Mouse (Mus musculus): ENCODE results near the gene Tra2a. TPM values are rescaled to one million over a fixed set of nuclear protein-coding genes. Genes with fewer than 3 reads are reported as not detected.

Gene Tra2a
- 55.4 and 78.8 TPM in 2 replicates for total RNA-seq (2012; rRNA removed)
- 120 and 142 TPM in 2 replicates for total RNA-seq (2014; rRNA removed)
- polyA plus RNA-seq (2012; ENCODE audit: insufficient read length, low read depth): 95.1 and 103 TPM in 2 replicates

GRCm38 (mm10) chr6:49263847-49264243, at the start of gene Tra2a:
Tra2a (minus strand) TSS chr6:49264033.
- H3K27ac ChIP-seq (ENCODE audit: insufficient read depth, low read depth): peak within 1 kb of the TSS; percentile 76
- no peaks in the 10 kb centered on the region for H3K9me3 ChIP-seq (replicated peaks; ENCODE audit: low read length)
- H3K4me1 ChIP-seq (ENCODE audit: control insufficient read depth in 1 of 2, insufficient read depth in 2 of 2): peaks cover 0 to 36% of the 10 kb centered on the region in 2 experiments; a peak in 2 of 4 replicates
- no peaks in the 10 kb centered on the region for H3K27me3 ChIP-seq (replicated peaks)
- dilution Hi-C loops (cut with MboI; ENCODE audit: extremely low pct_ligation_motif_present, extremely low pct_unique_long_range_greater_than_20kb, low sequenced_read_pairs): no loop called here
- peak within 1 kb of the TSS; percentile 84 for H3K9ac ChIP-seq (ENCODE audit: insufficient read depth, low read depth)
- peak; percentile 94 for DNase-seq (ENCODE audit: extremely low read depth)
- peaks cover 41% of the 10 kb centered on the region for H3K79me2 ChIP-seq (replicated peaks; ENCODE audit: control insufficient read depth, extremely low read depth, insufficient read depth, poor library complexity, severe bottlenecking)
- peak within 1 kb of the TSS; percentile 100; the same call in 1 of the 2 replicates for H3K4me2 ChIP-seq (ENCODE audit: insufficient read depth, low read depth, poor library complexity, severe bottlenecking)
- H3K4me3 ChIP-seq (replicated peaks in 1 of 3; ENCODE audit: low read depth in 2 of 3, low read length in 2 of 3, poor library complexity in 1 of 3): peak within 1 kb of the TSS; percentile 63 to 98 (median 83)
- peaks cover 0 to 7% of the 10 kb centered on the region in 2 experiments for H3K36me3 ChIP-seq (replicated peaks in 1 of 2; ENCODE audit: control insufficient read depth in 1 of 2, insufficient read depth in 1 of 2, low read length in 1 of 2)
- in situ Hi-C loops (cut with MboI; ENCODE audit: low pct_ligation_motif_present, low pct_unique_long_range_greater_than_20kb, low sequenced_read_pairs): no loop called here
- TF ChIP-seq TCF12 (IDR thresholded peaks at IDR 0.05; ENCODE audit: low read depth, low read length): peak; percentile 93
- TF ChIP-seq ZKSCAN1 (IDR thresholded peaks at IDR 0.05; ENCODE audit: borderline replicate concordance, low read depth, low read length): no peak
- TF ChIP-seq RAD21 (IDR thresholded peaks at IDR 0.05; ENCODE audit: low read depth, low read length): no peak
- no peak for TF ChIP-seq MAZ (IDR thresholded peaks at IDR 0.05; ENCODE audit: low read depth, low read length)
- no peak for TF ChIP-seq CHD1 (IDR thresholded peaks at IDR 0.05; ENCODE audit: low read depth, low read length)
- 0 out of 2 replicates have a peak, but pooled peaks have one; percentile 50 for TF ChIP-seq KAT2A (IDR thresholded peaks at IDR 0.05; ENCODE audit: insufficient replicate concordance, low read length)
- TF ChIP-seq TBP (conservative IDR thresholded peaks at IDR 0.05; ENCODE audit: low read depth, low read length): peak; percentile 91
- TF ChIP-seq ZMIZ1 (IDR thresholded peaks at IDR 0.05; ENCODE audit: low read depth, low read length): peak; percentile 93
- TF ChIP-seq ELF1 (IDR thresholded peaks at IDR 0.05; ENCODE audit: low read depth, low read length): peak; percentile 45; the same call in 1 of the 2 replicates
- TF ChIP-seq ZNF384 (IDR thresholded peaks at IDR 0.05; ENCODE audit: low read depth, low read length): no peak
- TF ChIP-seq MYC (IDR thresholded peaks at IDR 0.05; ENCODE audit: low read depth, low read length): peak; percentile 66
- peak; percentile 98 for TF ChIP-seq NELFE (IDR thresholded peaks at IDR 0.05; ENCODE audit: low read depth, low read length)
- peak; percentile 86; the same call in 1 of the 2 replicates for TF ChIP-seq POLR2AphosphoS2 (IDR thresholded peaks at IDR 0.05; ENCODE audit: low read depth, low read length)
- no peak for TF ChIP-seq CHD2 (IDR thresholded peaks at IDR 0.05; ENCODE audit: low read length)
- peak; percentile 98 for TF ChIP-seq POLR2A (IDR thresholded peaks at IDR 0.05; ENCODE audit: low read depth, low read length)
- TF ChIP-seq E2F4 (IDR thresholded peaks at IDR 0.05; ENCODE audit: insufficient replicate concordance, low read depth, low read length): peak; percentile 73; the same call in 1 of the 2 replicates
- peak; percentile 90 for TF ChIP-seq MAX (IDR thresholded peaks at IDR 0.05; ENCODE audit: low read length)
- TF ChIP-seq HCFC1 (IDR thresholded peaks at IDR 0.05; ENCODE audit: low read depth, low read length): peak; percentile 73
- TF ChIP-seq ETS1 (conservative IDR thresholded peaks at IDR 0.05; ENCODE audit: low read depth, low read length): peak; percentile 69
- peak; percentile 73 for TF ChIP-seq SIN3A (IDR thresholded peaks at IDR 0.05; ENCODE audit: low read length)
- TF ChIP-seq BHLHE40 (IDR thresholded peaks at IDR 0.05; ENCODE audit: low read depth, low read length): peak; percentile 95
- peak; percentile 62 for TF ChIP-seq NRF1 (IDR thresholded peaks at IDR 0.05; ENCODE audit: low read depth, low read length)
- TF ChIP-seq IRF4 (IDR thresholded peaks at IDR 0.05; ENCODE audit: low read depth, low read length): peak; percentile 65
- peak; percentile 59; the same call in 1 of the 2 replicates for TF ChIP-seq MEF2A (IDR thresholded peaks at IDR 0.05; ENCODE audit: borderline replicate concordance, low read depth, low read length)
- peak; percentile 33; the same call in 1 of the 2 replicates for TF ChIP-seq MXI1 (IDR thresholded peaks at IDR 0.05; ENCODE audit: low read depth, low read length)
- no peak for TF ChIP-seq USF1 (IDR thresholded peaks at IDR 0.05; ENCODE audit: low read depth, low read length)
- TF ChIP-seq SMC3 (IDR thresholded peaks at IDR 0.05; ENCODE audit: low read depth, low read length): no peak
- no peak; the same call in 1 of the 2 replicates for TF ChIP-seq UBTF (IDR thresholded peaks at IDR 0.05; ENCODE audit: low read depth, low read length)
